Mouse (Mus musculus) splenic B cell, adult 2 months (primary cell): ENCODE results near the gene Odf3l2.

ENCODE experiments used
- DNase-seq: peaks from one replicate; pipeline ENCODE4 v3.0.0-alpha.2; 2011; ENCODE audit warnings: low read depth, low spot score
- H3K27me3 ChIP-seq: 2 replicates; pipeline ENCODE4 v1.6.1; 2012; ENCODE audit warnings: mild to moderate bottlenecking, low read length, moderate library complexity, mixed read lengths; ENCODE audit not compliant: control insufficient read depth, poor library complexity, insufficient read depth, severe bottlenecking
- H3K36me3 ChIP-seq: 2 replicates; pipeline ENCODE4 v1.6.1; 2012; ENCODE audit warnings: mild to moderate bottlenecking, low read length, moderate library complexity, mixed read lengths; ENCODE audit not compliant: control insufficient read depth, poor library complexity, insufficient read depth, severe bottlenecking

Gene Odf3l2

DNA sequence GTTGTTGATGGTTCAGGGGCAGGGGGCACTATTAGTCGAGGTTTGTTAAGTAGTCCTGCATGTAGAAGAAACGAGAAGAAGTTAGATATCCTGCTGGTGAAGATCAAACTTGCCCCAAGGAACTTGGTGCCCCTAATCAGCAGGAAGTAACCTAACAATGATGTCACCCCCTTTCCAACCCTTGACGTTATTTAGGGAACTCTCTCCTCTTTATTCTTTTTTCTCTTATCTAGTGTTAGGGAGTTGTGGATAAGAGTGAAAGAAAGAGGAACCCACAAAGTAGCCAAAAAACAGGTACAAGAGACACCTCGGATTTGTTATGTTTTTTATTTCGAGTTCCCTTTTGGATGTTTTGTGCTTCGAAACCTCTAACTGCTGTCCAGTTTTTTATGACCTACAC, 51.4 kb downstream of the Odf3l2 start:
- no peak for DNase-seq
- Histone ChIP-seq H3K36me3 (no peaks in the 10 kb centered on the region), H3K27me3 (no peaks in the 10 kb centered on the region)

DNA sequence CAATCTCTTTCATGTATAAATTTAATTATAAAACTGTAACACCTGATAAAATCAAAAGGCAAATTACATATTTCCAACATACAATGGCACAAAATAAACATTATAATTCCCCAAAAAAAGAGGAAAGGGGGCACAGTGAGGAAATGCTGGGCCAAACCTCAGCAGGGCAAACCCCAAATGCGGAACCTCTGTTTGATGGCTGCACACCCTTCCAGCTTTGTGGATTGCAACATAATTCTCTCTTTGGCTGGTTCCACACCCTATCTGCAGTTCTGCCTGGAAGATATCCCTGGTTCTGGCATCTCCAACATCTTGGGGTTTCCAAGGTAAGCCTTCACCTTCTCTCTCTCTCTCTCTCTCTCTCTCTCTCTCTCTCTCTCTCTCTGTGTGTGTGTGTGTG, 54.8 kb downstream of the Odf3l2 start:
- no peak for DNase-seq
- Histone ChIP-seq H3K27me3 (no peaks in the 10 kb centered on the region), H3K36me3 (no peaks in the 10 kb centered on the region)
